Mouse (Mus musculus): ENCODE measurements around the gene Map4. TPM values are rescaled to one million over a fixed set of nuclear protein-coding genes. Genes with fewer than 3 reads are reported as not detected.

The Map4 gene
- total RNA-seq (2023) = 62.0 to 69.9 TPM (median 67.6 TPM) in 4 replicates

GRCm38 (mm10) chr9:109931257-109932171 is at the start of gene Map4:
TSS of gene Map4 (plus strand) at chr9:109931460.

GRCm38 (mm10) chr9:110116977-110117778 is 185.9 kb downstream of the Map4 start, which contains the start of gene Smarcc1:
TSS of gene Smarcc1 (plus strand) at chr9:110117708.

GRCm38 (mm10) chr9:110117779-110118139 is 186.5 kb downstream of the Map4 start, which contains the start of gene Dhx30:
TSS of gene Dhx30 (minus strand) at chr9:110117830.

Other genes with a start within 250 kb of the Map4 start
- not detected in 4 replicates for gene Fbxw18, start 228.8 kb upstream of the Map4 start, total RNA-seq (2023)
- gene Fbxw26, start 185.4 kb upstream of the Map4 start, total RNA-seq (2023) = not detected in 4 replicates
- not detected in 4 replicates for gene Fbxw27, start 140.8 kb upstream of the Map4 start, total RNA-seq (2023)
- gene Spink8, start 119.2 kb upstream of the Map4 start, total RNA-seq (2023) = not detected in 4 replicates
- 10.2 to 17.5 TPM (median 14.3 TPM) in 4 replicates for gene Nme6, start 98.7 kb upstream of the Map4 start, total RNA-seq (2023)
- gene Camp, start 81.8 kb upstream of the Map4 start, total RNA-seq (2023) = 1.1 TPM in 1 of 4 replicates, not detected in the others
- gene Cdc25a, start 55.9 kb upstream of the Map4 start, total RNA-seq (2023) = 9.5 to 15.2 TPM (median 10.9 TPM) in 4 replicates
- gene Smarcc1, start 186.2 kb downstream of the Map4 start, total RNA-seq (2023) = 65.0 to 72.3 TPM (median 71.7 TPM) in 4 replicates
- 128 to 165 TPM (median 136 TPM) in 4 replicates for gene Dhx30, start 186.4 kb downstream of the Map4 start, total RNA-seq (2023)